Mouse (Mus musculus): ENCODE results near the gene Lama2.

DNA sequence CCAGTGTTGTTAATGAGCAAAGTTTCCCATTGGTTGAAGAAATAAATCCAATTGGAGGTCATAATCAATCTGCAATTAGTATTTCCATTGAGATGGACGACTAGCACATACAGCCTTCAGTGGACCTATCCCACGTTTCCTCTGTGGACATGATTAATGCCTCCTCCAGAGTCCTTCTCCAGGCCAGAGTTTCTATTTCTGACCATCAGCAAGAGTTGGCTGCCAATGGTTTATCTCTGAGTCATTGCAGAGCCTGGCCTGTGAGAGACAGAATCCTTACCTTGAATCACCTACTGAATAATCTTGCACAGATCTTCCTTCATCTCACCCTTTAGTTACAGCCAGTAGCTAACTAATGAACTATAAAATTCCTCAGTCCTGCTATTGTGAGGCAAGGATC lies 86.3 kb downstream of the Lama2 start:
- TF ChIP-seq CTCF (IDR thresholded peaks at IDR 0.05): no peak
- TF ChIP-seq POLR2A (IDR thresholded peaks at IDR 0.05; ENCODE audit: insufficient read depth, low read depth, low read length): no peak

Measured in heart, adult 2 months (tissue).